Mouse (Mus musculus) heart, postnatal 10 days (tissue): ENCODE data around the gene Rps4x. TPM values are rescaled to one million over a fixed set of nuclear protein-coding genes. Genes with fewer than 3 reads are reported as not detected.
"Not testable (repeated sequence)": the region's sequence is repeated elsewhere in the genome, so short reads cannot be mapped to it uniquely, and the experiment has no call there.

ENCODE experiments used
- DNase-seq, 2 experiments: peaks; one replicate each; pipeline ENCODE4 v3.0.0; 2021
- intact Hi-C: fragments of 180-260 bp; cut with DNase I; formaldehyde crosslinking; loops from one replicate; pipeline ENCODE4 v1.15.1; 2025
- total RNA-seq, 2 experiments: library from RNA; stranded (reverse); gene quantifications; 2 replicates each; pipeline ENCODE4 v1.2.3; 2021

Gene Rps4x
- 1,000 to 10,000 TPM; 1,009 to 1,019 TPM for total RNA-seq

- intact Hi-C loops: loop anchor here (2.0 to 10.0 kb wide), 3 partner anchors 32 to 234 kb away; partner anchors contain the start of gene Ercc6l
- peak; percentile 83 to 87 for DNase-seq
Measured at GRCm38 (mm10) chrX:102188712-102189497, at the start of gene Rps4x. TSS of gene Rps4x (minus strand) at chrX:102189394.

DNA sequence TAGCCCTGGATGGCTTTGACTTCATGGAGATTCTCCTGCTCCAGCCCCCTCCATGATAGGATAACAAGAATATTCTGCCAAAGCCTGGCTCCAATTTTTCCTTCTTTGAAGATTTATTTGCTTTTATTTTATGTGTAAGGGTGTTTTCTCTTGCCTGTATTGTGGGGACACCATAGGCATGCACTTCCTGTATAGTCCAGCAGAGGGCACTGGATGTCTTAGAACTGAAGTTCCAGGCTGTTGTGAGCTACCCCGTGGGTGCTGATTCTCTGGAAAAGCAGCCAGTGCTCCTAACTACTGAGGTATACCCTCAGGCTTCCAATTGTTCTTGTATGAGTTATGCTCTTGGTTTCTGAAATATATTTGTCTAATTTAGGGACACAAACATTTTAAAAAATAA, 29.9 kb upstream of the Rps4x start:
- peak; percentile 14 to 27 for DNase-seq
- intact Hi-C loops: loop anchor here (1.0 kb wide), 1 partner anchor 260 kb away; no protein-coding TSS in a partner anchor

- intact Hi-C loops: not testable (repeated sequence)
- peak in 1 of 2 experiments; percentile 15 for DNase-seq
Measured at GRCm38 (mm10) chrX:102215356-102215755, 26.2 kb upstream of the Rps4x start.

DNA sequence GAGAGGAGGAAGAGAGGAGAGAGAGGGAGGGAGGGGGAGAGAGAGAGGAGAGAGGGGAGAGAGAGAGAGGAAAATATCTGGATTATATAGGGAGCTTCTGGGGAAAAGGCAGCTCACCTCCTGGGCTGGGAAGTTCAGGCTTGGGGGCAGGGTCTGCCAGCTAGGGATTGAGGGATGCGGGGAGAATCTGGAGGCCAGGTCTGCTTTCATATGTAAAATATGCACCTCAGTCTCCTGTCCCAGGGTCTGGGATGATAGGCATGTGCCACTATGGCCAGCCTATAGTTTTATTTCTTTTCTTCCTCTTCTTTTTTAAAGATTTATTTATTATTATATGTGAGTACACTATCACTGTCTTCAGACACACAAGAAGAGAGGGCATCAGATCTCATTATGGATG, 1.6 kb upstream of the Rps4x start:
- DNase-seq: no peak
- intact Hi-C loops: no loop called here

- intact Hi-C loops: loop anchor here (2.0 to 10.0 kb wide), 3 partner anchors 33 to 235 kb away; partner anchors contain the start of gene Ercc6l
- DNase-seq: no peak
Measured at GRCm38 (mm10) chrX:102189581-102189980, 387 bp upstream of the Rps4x start.

GRCm38 (mm10) chrX:102187023-102187699, 2.0 kb downstream of the Rps4x start:
- intact Hi-C loops: loop anchor here (10.0 kb wide), 1 partner anchor 232 kb away; no protein-coding TSS in a partner anchor
- no peak for DNase-seq

DNA sequence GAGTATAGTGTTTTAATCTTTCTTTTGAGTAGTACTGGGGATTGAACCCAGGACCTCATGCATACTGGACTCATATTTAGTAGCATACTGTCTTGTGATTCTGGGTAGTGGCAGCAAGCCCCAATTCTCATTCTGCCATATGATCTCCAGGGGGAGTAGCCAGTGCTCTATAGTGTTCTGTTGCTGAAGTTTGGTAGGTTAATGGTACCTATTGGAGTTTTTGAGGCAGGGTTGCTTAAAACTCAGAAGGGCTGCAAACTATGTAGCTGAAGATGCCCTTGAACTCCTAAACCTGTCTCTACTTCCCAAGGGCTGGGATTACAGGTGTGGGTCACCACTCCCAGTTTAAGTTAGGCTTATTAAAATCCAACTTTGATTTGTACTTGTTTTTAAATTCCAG, 6.6 kb downstream of the Rps4x start:
- intact Hi-C loops: loop anchor here (10.0 kb wide), 1 partner anchor 228 kb away; no protein-coding TSS in a partner anchor
- DNase-seq: no peak

DNA sequence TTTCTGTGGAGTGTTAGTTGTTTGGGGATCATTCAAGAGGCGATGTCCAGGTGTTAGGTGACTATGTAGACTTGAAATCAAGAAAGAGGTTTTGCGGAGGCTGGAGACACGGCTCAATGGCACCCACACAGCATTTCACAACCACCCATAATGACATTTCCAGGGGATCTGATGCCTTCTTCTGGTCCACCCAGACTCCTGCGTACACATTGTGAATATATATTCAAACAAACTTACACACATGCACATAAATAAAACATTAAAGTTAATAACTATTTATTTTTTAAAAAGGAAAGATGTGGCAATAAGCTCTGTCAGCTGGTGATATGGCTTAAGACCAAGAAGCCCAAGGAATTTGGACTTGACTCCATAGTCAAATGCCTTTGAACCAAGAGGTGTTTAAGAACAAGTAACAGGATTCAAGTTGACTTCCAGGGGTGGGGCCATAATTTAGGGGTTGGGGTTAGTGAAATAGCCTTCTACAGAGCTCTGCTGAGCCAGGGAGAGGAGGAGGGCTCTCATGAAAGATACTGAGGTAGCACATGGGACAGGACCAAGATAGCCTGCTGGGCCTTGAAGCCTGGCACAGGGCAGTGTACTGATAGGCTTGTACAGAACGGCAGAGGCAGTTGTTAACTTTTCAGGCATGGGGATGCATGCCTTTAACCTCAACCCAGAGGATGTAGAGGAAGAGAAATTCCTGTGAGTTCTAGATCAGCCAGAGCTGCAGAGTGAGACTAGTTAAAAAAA, 13.5 kb downstream of the Rps4x start:
- no peak for DNase-seq
- intact Hi-C loops: no loop called here

- intact Hi-C loops: no loop called here
- no peak for DNase-seq
Measured at GRCm38 (mm10) chrX:102170900-102171299, 18.3 kb downstream of the Rps4x start.

DNA sequence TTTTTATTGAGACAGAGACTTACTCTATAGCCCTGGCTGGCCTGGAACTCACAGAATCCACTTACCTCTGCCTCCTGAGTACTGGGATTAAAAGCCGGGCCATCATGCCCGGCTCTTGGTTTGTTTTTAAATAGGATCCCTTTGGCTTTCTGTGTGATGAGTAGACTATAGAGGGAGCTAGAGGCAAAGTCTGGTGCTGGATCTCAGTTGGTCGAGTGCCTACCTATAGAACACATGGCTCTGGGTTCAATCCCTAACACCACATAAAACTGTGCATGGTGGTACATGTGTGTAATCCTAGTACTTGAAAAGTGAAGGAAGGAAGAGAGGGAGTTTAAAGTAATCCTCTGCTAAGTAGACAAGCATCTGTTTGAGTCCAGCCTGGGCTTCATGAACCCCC, 19.1 kb downstream of the Rps4x start:
- intact Hi-C loops: no loop called here
- DNase-seq: no peak

DNA sequence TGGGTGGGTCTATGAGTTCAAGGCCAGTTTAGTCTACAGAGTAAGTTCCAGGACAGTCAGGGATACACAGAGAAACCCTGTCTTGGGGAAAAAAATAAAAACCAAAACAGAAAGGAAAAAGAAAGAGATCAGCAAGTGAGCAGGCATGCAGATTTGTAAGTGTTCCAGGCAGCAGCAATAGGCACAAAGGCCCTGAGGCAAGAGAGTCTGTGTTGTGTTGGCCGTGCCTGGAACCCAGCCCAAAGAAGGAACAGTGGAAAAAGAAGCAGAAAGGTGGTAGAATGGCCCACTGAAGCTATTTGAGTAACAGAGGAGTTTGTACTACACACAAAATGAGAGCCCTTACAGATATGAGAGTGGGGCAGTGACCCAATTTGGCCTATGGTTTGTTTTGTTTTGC, 19.5 kb downstream of the Rps4x start:
- intact Hi-C loops: no loop called here
- no peak for DNase-seq

- intact Hi-C loops: no loop called here
- DNase-seq: no peak
Measured at GRCm38 (mm10) chrX:102166986-102167385, 22.2 kb downstream of the Rps4x start.

- DNase-seq: no peak
- intact Hi-C loops: no loop called here
Measured at GRCm38 (mm10) chrX:102166521-102166920, 22.7 kb downstream of the Rps4x start.

GRCm38 (mm10) chrX:102163529-102163928, 25.7 kb downstream of the Rps4x start:
- DNase-seq: peak in 1 of 2 experiments; percentile 19
- intact Hi-C loops: no loop called here

- intact Hi-C loops: no loop called here
- no peak for DNase-seq
Measured at GRCm38 (mm10) chrX:102163096-102163495, 26.1 kb downstream of the Rps4x start.

DNA sequence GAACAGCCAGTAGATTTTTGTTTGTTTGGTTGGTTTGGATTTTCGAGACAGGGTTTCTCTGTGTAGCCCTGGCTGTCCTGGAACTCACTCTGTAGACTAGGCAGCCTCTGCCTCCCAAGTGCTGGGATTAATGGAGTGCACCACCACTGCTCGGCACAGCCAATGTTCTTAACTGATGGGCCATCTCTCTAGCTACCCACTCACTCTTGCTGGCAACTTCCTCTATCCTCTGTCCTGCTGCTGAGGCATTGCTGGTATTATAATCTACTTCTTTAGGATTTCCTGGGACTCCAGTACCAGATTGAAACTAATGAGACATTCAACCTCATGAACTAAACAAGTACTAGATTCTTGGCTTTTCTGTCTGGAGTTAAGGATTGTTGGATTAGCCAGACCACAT, 28.7 kb downstream of the Rps4x start:
- intact Hi-C loops: loop anchor here (2.0 kb wide), 1 partner anchor 320 kb away; no protein-coding TSS in a partner anchor
- no peak for DNase-seq

- intact Hi-C loops: loop anchor here (2.0 kb wide), 1 partner anchor 321 kb away; no protein-coding TSS in a partner anchor
- DNase-seq: peak; percentile 26 to 27
Measured at GRCm38 (mm10) chrX:102159778-102160177, 29.4 kb downstream of the Rps4x start.

GRCm38 (mm10) chrX:102157423-102157791, 31.8 kb downstream of the Rps4x start:
- no peak for DNase-seq

DNA sequence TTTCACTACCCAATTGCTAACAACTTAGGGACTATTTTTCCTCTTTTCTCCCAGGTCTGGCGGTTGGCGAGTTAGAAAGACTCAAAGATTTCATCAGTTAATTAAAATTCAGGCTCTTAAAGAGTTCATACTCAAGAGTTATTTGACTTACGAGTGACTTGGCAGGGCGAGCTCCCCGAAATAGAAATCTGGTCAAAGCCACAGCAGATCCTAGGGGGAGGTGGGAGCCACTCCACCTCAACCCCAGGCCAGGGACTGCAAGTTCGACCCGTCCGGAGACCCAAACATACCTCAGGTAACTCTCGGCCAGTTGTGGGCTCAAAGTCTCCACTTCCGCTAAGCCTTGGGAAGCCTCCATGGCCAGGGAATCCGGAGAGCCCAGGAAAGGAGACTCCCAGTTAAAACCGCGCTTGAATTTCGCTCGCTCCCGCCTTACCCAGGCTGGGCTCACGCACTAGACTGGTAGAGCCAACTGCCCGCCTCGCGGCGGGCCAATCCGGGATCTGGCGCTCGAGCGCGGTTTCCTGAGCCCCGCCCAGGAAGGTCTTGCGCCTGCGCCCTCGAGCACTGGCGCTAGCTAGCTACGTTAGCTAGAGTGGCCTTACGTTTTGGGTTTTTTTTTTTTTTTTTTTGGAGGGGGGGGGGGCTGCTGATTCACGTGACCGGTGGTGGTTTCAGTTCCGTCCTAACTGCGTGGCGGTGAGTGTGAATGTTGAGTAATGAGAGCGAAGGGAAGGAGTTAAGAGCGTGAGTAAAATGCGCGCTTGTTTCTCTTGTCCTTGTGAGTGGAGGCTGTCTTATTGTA, 32.4 kb downstream of the Rps4x start, which contains the start of gene Ercc6l:
Gene Ercc6l (minus strand): TSS at position 474 of the 805 bp plus-strand sequence.
- peak; percentile 93 to 94 for DNase-seq
- intact Hi-C loops: loop anchor here (2.0 kb wide), 1 partner anchor 32 kb away; the partner anchor contains the start of gene Rps4x

More at GRCm38 (mm10) chrX:102157423-102157791, 31.8 kb downstream of the Rps4x start:
- intact Hi-C loops: loop anchor here (2.0 kb wide), 1 partner anchor 31 kb away; the partner anchor contains the start of gene Rps4x

DNA sequence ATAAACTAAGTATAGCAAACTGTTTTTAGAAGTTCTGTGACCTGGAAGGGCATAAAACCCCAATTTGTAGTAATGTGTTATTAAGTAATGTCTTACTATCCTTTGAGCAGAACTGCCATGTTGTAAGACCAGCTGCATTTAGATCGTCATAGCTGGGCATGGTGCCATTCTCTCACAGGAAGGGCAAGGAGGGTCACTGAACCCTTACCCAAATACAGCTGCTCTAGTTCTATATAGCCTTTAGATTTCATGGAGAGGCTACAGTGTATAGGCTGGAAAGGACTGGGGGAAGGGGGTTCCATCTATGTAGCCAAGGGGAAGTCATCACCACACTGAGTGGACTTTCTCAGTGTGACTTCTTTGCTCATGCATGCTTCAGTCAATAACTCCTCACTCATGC, 48.0 kb downstream of the Rps4x start:
- intact Hi-C loops: no loop called here
- no peak for DNase-seq
